Comparison of ENCODE assay signal across 14 mouse cellular contexts in genomic region chr1:86437219-86438013, GRCm38 (mm10). TPM values are rescaled to one million over a fixed set of nuclear protein-coding genes. Genes with fewer than 3 reads are reported as not detected.
DNase-seq lines count a peak whose midpoint lies in the region; ATAC-seq and TF ChIP-seq lines count a peak whose summit lies in the region.
"Had no signal": no experiment of that assay in that cellular context is flagged by ENCODE, and none has a peak within 500 bp of the region (broad histone marks: within the 10 kb centered on the region; RNA-seq: fewer than 3 reads in every experiment).

No protein-coding gene starts in this region.

- no peak for TF ChIP-seq POLR2A in heart, adult 2 months (IDR thresholded peaks at IDR 0.05; ENCODE audit: insufficient read depth, low read depth, low read length)
- no peak for TF ChIP-seq POLR2A in bone marrow macrophage, adult 2 months (IDR thresholded peaks at IDR 0.05; ENCODE audit: borderline replicate concordance, low read depth, low read length)

- TF ChIP-seq CTCF in heart, adult 2 months (IDR thresholded peaks at IDR 0.05) = no peak
- TF ChIP-seq CTCF in bone marrow macrophage, adult 2 months (IDR thresholded peaks at IDR 0.05; ENCODE audit: low read depth, low read length) = no peak

- no peaks in the 10 kb centered on the region for H3K27me3 ChIP-seq in heart, embryonic 13.5 days (replicated peaks)
- no peaks in the 10 kb centered on the region for H3K27me3 ChIP-seq in heart, adult 2 months (ENCODE audit: control insufficient read depth, insufficient read depth, low read length)
- H3K27me3 ChIP-seq in liver, embryonic 13.5 days = no peaks in the 10 kb centered on the region
- 0 out of 2 replicates have a peak, but pooled peaks cover 3% of the 10 kb centered on the region for H3K27me3 ChIP-seq in liver, embryonic 11.5 days (replicated peaks; ENCODE audit: control insufficient read depth, insufficient read depth, low read length)
- H3K27me3 ChIP-seq: forebrain, embryonic 13.5 days had no signal

- H3K4me1 ChIP-seq in heart, embryonic 13.5 days = peaks cover 84% of the 10 kb centered on the region
- peaks cover 18% of the 10 kb centered on the region for H3K4me1 ChIP-seq in heart, adult 2 months (ENCODE audit: control insufficient read depth, insufficient read depth, low read length)
- peaks cover 88% of the 10 kb centered on the region for H3K4me1 ChIP-seq in liver, embryonic 13.5 days (replicated peaks)
- H3K4me1 ChIP-seq in liver, embryonic 11.5 days (replicated peaks; ENCODE audit: control insufficient read depth, insufficient read depth, low read length) = peaks cover 44% of the 10 kb centered on the region
- peaks cover 52% of the 10 kb centered on the region for H3K4me1 ChIP-seq in bone marrow macrophage, adult 2 months (ENCODE audit: control insufficient read depth, insufficient read depth, low read length)

- ATAC-seq in heart, embryonic 13.5 days (ENCODE audit: extremely low read depth, insufficient number of reproducible peaks, low FRiP score, low TSS enrichment) = no peak
- no peak for ATAC-seq in liver, embryonic 13.5 days (ENCODE audit: low read depth)
- ATAC-seq in liver, embryonic 11.5 days (replicated peaks; ENCODE audit: low FRiP score) = no peak
- ATAC-seq: forebrain, embryonic 13.5 days had no signal

- no peak overlapping the region; the same call in 1 of the 2 replicates for H3K9ac ChIP-seq in heart, embryonic 13.5 days
- no peak overlapping the region for H3K9ac ChIP-seq in heart, adult 2 months (ENCODE audit: low read depth, low read length)
- no peak overlapping the region for H3K9ac ChIP-seq in liver, embryonic 13.5 days
- no peak overlapping the region for H3K9ac ChIP-seq in liver, embryonic 11.5 days (ENCODE audit: low read depth, low read length)
- H3K9ac ChIP-seq: forebrain, embryonic 13.5 days had no signal

- no peak for TF ChIP-seq EP300 in heart, adult 2 months (IDR thresholded peaks at IDR 0.05; ENCODE audit: insufficient read depth, low read depth, low read length)

- no peak overlapping the region for H3K4me3 ChIP-seq in heart, embryonic 13.5 days
- H3K4me3 ChIP-seq in heart, adult 2 months = no peak overlapping the region
- H3K4me3 ChIP-seq in liver, embryonic 13.5 days (replicated peaks) = no peak overlapping the region
- no peak overlapping the region for H3K4me3 ChIP-seq in liver, embryonic 11.5 days (ENCODE audit: low read depth, low read length)
- no peak overlapping the region for H3K4me3 ChIP-seq in bone marrow macrophage, adult 2 months (ENCODE audit: insufficient read depth, low read length)
- H3K4me3 ChIP-seq: forebrain, embryonic 13.5 days had no signal

- peak overlapping the region; percentile 54 for H3K27ac ChIP-seq in heart, embryonic 13.5 days (replicated peaks)
- H3K27ac ChIP-seq in heart, adult 2 months = no peak overlapping the region; the same call in 1 of the 2 replicates
- peak overlapping the region; percentile 4; the same call in 1 of the 2 replicates for H3K27ac ChIP-seq in liver, embryonic 13.5 days
- H3K27ac ChIP-seq in liver, embryonic 11.5 days (ENCODE audit: low read depth, low read length) = no peak overlapping the region
- H3K27ac ChIP-seq in bone marrow macrophage, adult 2 months (ENCODE audit: insufficient read depth, low read depth, low read length) = peak overlapping the region; percentile 82

- no peaks in the 10 kb centered on the region for H3K79me2 ChIP-seq in heart, adult 2 months (replicated peaks; ENCODE audit: control insufficient read depth, insufficient read depth, low read length)

- no peak for DNase-seq in heart, adult 2 months
- DNase-seq in liver, embryonic 13.5 days = no peak
- DNase-seq in liver, embryonic 11.5 days (ENCODE audit: low spot score) = no peak
- DNase-seq in naive thymus-derived CD4-positive, alpha-beta T cell, adult 2 months (ENCODE audit: low read depth) = peak; percentile 25
- no peak for DNase-seq in spleen, postnatal 36 days (ENCODE audit: low spot score in 2 of 2)
- DNase-seq in adrenal gland, postnatal 36 days = no peak
- DNase-seq: heart, postnatal 36 days; right cerebral cortex, adult 18-20 months had no signal

- H3K36me3 ChIP-seq in heart, embryonic 13.5 days = no peaks in the 10 kb centered on the region
- H3K36me3 ChIP-seq in heart, adult 2 months (ENCODE audit: control insufficient read depth, insufficient read depth, low read length) = no peaks in the 10 kb centered on the region
- H3K36me3 ChIP-seq in liver, embryonic 13.5 days = no peaks in the 10 kb centered on the region
- H3K36me3 ChIP-seq in liver, embryonic 11.5 days (ENCODE audit: control insufficient read depth, insufficient read depth, low read length) = no peaks in the 10 kb centered on the region

- H3K9me3 ChIP-seq in heart, embryonic 13.5 days = no peaks in the 10 kb centered on the region
- H3K9me3 ChIP-seq in liver, embryonic 13.5 days (replicated peaks) = no peaks in the 10 kb centered on the region
- H3K9me3 ChIP-seq in liver, embryonic 11.5 days (ENCODE audit: control insufficient read depth, low read length) = no peaks in the 10 kb centered on the region
- H3K9me3 ChIP-seq: forebrain, embryonic 13.5 days had no signal

- intact Hi-C loops in heart, adult 2 months (cut with DNase I) = no loop called here

- WGBS in heart, embryonic 13.5 days = 61% methylated on average over 9 of the region's 9 CpGs
- 59% methylated on average over 9 of the region's 9 CpGs for WGBS in heart, adult 2 months
- WGBS in liver, embryonic 13.5 days (ENCODE audit: insufficient replicate concordance) = 43% methylated on average over 9 of the region's 9 CpGs
- WGBS in liver, embryonic 11.5 days = 59% methylated on average over 9 of the region's 9 CpGs

- no peak overlapping the region for H3K4me2 ChIP-seq in heart, embryonic 13.5 days
- H3K4me2 ChIP-seq in liver, embryonic 13.5 days = no peak overlapping the region
- H3K4me2 ChIP-seq in liver, embryonic 11.5 days = no peak overlapping the region
- H3K4me2 ChIP-seq: forebrain, embryonic 13.5 days had no signal

RNA-seq across cellular contexts. Expression of gene Tex44, which starts 11.3 kb away (rescaled TPM):
- not detected in 2 replicates for polyA plus RNA-seq in heart, embryonic 13.5 days (2015; fragmentation: Nextera tagmentation; extraction: Ambion mirVana)
- total RNA-seq in heart, adult 2 months (2021) = not detected
- 0.12 and 0.18 TPM in 2 replicates for polyA plus RNA-seq in heart, adult 2 months (2012; rRNA removed)
- not detected in 2 replicates for polyA plus RNA-seq in liver, embryonic 13.5 days (2015; fragmentation: Nextera tagmentation; extraction: Ambion mirVana)
- not detected in 2 replicates for polyA plus RNA-seq in liver, embryonic 11.5 days (2014; fragmentation: Nextera tagmentation; extraction: Ambion mirVana)
- polyA plus RNA-seq in bone marrow macrophage, adult 2 months (2012; ENCODE audit: insufficient read depth, insufficient read length, missing spikeins) = not detected in 2 replicates
- total RNA-seq in adrenal gland, postnatal 36 days (2021) = not detected
- total RNA-seq: common myeloid progenitor, adult 5-6 weeks; ES-E14; heart, postnatal 36 days had no signal
- polyA plus RNA-seq: forebrain, embryonic 13.5 days had no signal

RNA-seq across cellular contexts. Expression of gene Nmur1, which starts 11.4 kb away (rescaled TPM):
- not detected in 2 replicates for polyA plus RNA-seq in heart, embryonic 13.5 days (2015; fragmentation: Nextera tagmentation; extraction: Ambion mirVana)
- not detected for total RNA-seq in heart, adult 2 months (2021)
- polyA plus RNA-seq in heart, adult 2 months (2012; rRNA removed) = not detected in 2 replicates
- not detected in 2 replicates for polyA plus RNA-seq in liver, embryonic 13.5 days (2015; fragmentation: Nextera tagmentation; extraction: Ambion mirVana)
- not detected in 2 replicates for polyA plus RNA-seq in liver, embryonic 11.5 days (2014; fragmentation: Nextera tagmentation; extraction: Ambion mirVana)
- not detected in 2 replicates for polyA plus RNA-seq in bone marrow macrophage, adult 2 months (2012; ENCODE audit: insufficient read depth, insufficient read length, missing spikeins)
- total RNA-seq in adrenal gland, postnatal 36 days (2021) = not detected
- total RNA-seq: common myeloid progenitor, adult 5-6 weeks; heart, postnatal 36 days had no signal
- polyA plus RNA-seq: forebrain, embryonic 13.5 days; thymus, postnatal 0 days had no signal

Comparison
In these comparisons a context has a peak if more than half of its experiments do, and no peak if none do; other contexts are left out.
1. H3K27ac ChIP-seq: peak in heart, embryonic 13.5 days (single experiment), liver, embryonic 13.5 days (single experiment) and bone marrow macrophage, adult 2 months (single experiment); none in heart, adult 2 months (single experiment) and liver, embryonic 11.5 days (single experiment).